Mouse (Mus musculus) C2C12 (cell line): ENCODE results near the gene Bcor. TPM values are rescaled to one million over a fixed set of nuclear protein-coding genes. Genes with fewer than 3 reads are reported as not detected.

ENCODE experiments used
- H3K27me3 ChIP-seq: one replicate; pipeline ENCODE4 v1.6.1; 2011; ENCODE audit not compliant: control insufficient read depth, insufficient read depth, insufficient read length
- H3K36me3 ChIP-seq: one replicate; pipeline ENCODE4 v1.6.1; 2011; ENCODE audit not compliant: control insufficient read depth, insufficient read depth
- H3K4me3 ChIP-seq: one replicate; pipeline ENCODE4 v1.5.1; 2011; ENCODE audit warnings: mild to moderate bottlenecking, control low read depth; ENCODE audit not compliant: poor library complexity, insufficient read depth, severe bottlenecking
- H3K79me2 ChIP-seq: one replicate; pipeline ENCODE4 v1.6.1; 2011; ENCODE audit not compliant: control insufficient read depth, insufficient read depth
- H3K79me3 ChIP-seq: one replicate; pipeline ENCODE4 v1.6.1; 2011; ENCODE audit warnings: low read depth, control low read depth
- H3ac ChIP-seq: one replicate; pipeline ENCODE3; 2011; ENCODE audit warnings: low read depth; ENCODE audit not compliant: control insufficient read depth, insufficient read length
- CEBPB ChIP-seq: IDR thresholded peaks from one replicate; pipeline ENCODE4 v1.6.1; 2011; ENCODE audit warnings: low read depth, mild to moderate bottlenecking, control low read depth, moderate library complexity
- CTCF ChIP-seq: IDR thresholded peaks from one replicate; pipeline ENCODE4 v1.5.1; 2011; ENCODE audit not compliant: control insufficient read depth, insufficient read depth, insufficient read length
- FOSL1 ChIP-seq: IDR thresholded peaks from one replicate; pipeline ENCODE4 v1.8.0; 2011; ENCODE audit warnings: mild to moderate bottlenecking, low read length; ENCODE audit not compliant: poor library complexity, insufficient read depth, severe bottlenecking
- MAX ChIP-seq: IDR thresholded peaks from one replicate; pipeline ENCODE4 v1.6.1; 2011; ENCODE audit warnings: mild to moderate bottlenecking, control low read depth
- MYOD1 ChIP-seq: IDR thresholded peaks from one replicate; pipeline ENCODE4 v1.6.1; 2011; ENCODE audit warnings: low read depth; ENCODE audit not compliant: control insufficient read depth, insufficient read length
- MYOG ChIP-seq: IDR thresholded peaks from one replicate; pipeline ENCODE4 v1.6.1; 2011; ENCODE audit not compliant: control insufficient read depth, insufficient read length; ENCODE audit errors: extremely low read depth
- USF1 ChIP-seq: IDR thresholded peaks from one replicate; pipeline ENCODE4 v1.6.1; 2011; ENCODE audit warnings: low read depth, mild to moderate bottlenecking, control low read depth, moderate library complexity
- long read RNA-seq, 2 experiments: library from polyadenylated mRNA; unstranded; transcript quantifications; one replicate each; pipeline ENCODE4 v2.0.0; 2019 to 2020
- polyA plus RNA-seq: library from polyadenylated mRNA; unstranded; fragments of >200 nt; fragmentation: generic; extraction: Trizol; gene quantifications from one replicate; pipeline ENCODE4 v1.2.1, GENCODE M21; 2012; ENCODE audit warnings: missing spikeins

Bcor gene
- 15.2 TPM for polyA plus RNA-seq
- long read RNA-seq, experiment 1, partial matches to known transcripts: 3 of 4 reads
- long read RNA-seq, experiment 1, other reads (novel, unspliced or antisense): 0 of 4 reads
- long read RNA-seq, experiment 2, full-length matches to known transcripts: 1 of 54 reads
- long read RNA-seq, experiment 2, partial matches to known transcripts: 37 of 54 reads
- long read RNA-seq, experiment 2, other reads (novel, unspliced or antisense): 16 of 54 reads

GRCm38 (mm10) chrX:12159981-12160656 is at the start of gene Bcor:
Gene Bcor, minus strand, starts transcription at chrX:12160355.
- H3K79me2 ChIP-seq: no peaks in the 10 kb centered on the region
- TF ChIP-seq FOSL1: no peak
- TF ChIP-seq CEBPB: no peak
- no peak for TF ChIP-seq MYOG
- TF ChIP-seq USF1: peak; percentile 19
- H3K4me3 ChIP-seq: no peak within 1 kb of the TSS
- no peaks in the 10 kb centered on the region for H3K36me3 ChIP-seq
- no peaks in the 10 kb centered on the region for H3K79me3 ChIP-seq
- H3ac ChIP-seq: peak within 1 kb of the TSS; percentile 57
- no peaks in the 10 kb centered on the region for H3K27me3 ChIP-seq

GRCm38 (mm10) chrX:12202951-12203350 is 42.8 kb upstream of the Bcor start:
- no peak overlapping the region for H3K4me3 ChIP-seq

GRCm38 (mm10) chrX:12201111-12201510 is 41.0 kb upstream of the Bcor start:
- no peak for TF ChIP-seq MYOG
- no peak for TF ChIP-seq CTCF
- no peak for TF ChIP-seq USF1
- no peak for TF ChIP-seq MAX
- TF ChIP-seq MYOD1: no peak
- Histone ChIP-seq H3K4me3 (no peak overlapping the region), H3K36me3 (no peaks in the 10 kb centered on the region), H3K79me2 (no peaks in the 10 kb centered on the region), H3ac (no peak overlapping the region), H3K27me3 (no peaks in the 10 kb centered on the region), H3K79me3 (no peaks in the 10 kb centered on the region)

More at GRCm38 (mm10) chrX:12202951-12203350, 42.8 kb upstream of the Bcor start:
- Histone ChIP-seq H3K27me3 (no peaks in the 10 kb centered on the region), H3K36me3 (no peaks in the 10 kb centered on the region), H3K79me3 (no peaks in the 10 kb centered on the region), H3ac (no peak overlapping the region), H3K79me2 (no peaks in the 10 kb centered on the region)
- no peak for TF ChIP-seq MAX

GRCm38 (mm10) chrX:12195234-12195919 is 35.2 kb upstream of the Bcor start:
- TF ChIP-seq CEBPB (no peak), USF1 (no peak), MAX (no peak), CTCF (no peak)
- no peaks in the 10 kb centered on the region for H3K27me3 ChIP-seq
- H3K79me3 ChIP-seq: no peaks in the 10 kb centered on the region
- H3K4me3 ChIP-seq: no peak overlapping the region
- no peak overlapping the region for H3ac ChIP-seq
- H3K79me2 ChIP-seq: no peaks in the 10 kb centered on the region
- no peaks in the 10 kb centered on the region for H3K36me3 ChIP-seq

GRCm38 (mm10) chrX:12192343-12192742 is 32.2 kb upstream of the Bcor start:
- Histone ChIP-seq H3K36me3 (no peaks in the 10 kb centered on the region), H3K27me3 (no peaks in the 10 kb centered on the region), H3K79me2 (no peaks in the 10 kb centered on the region), H3K4me3 (no peak overlapping the region), H3K79me3 (no peaks in the 10 kb centered on the region), H3ac (no peak overlapping the region)
- TF ChIP-seq MYOG (no peak), USF1 (no peak), MYOD1 (no peak), CEBPB (no peak), CTCF (no peak), FOSL1 (no peak), MAX (no peak)

- H3K79me3 ChIP-seq: no peaks in the 10 kb centered on the region
- TF ChIP-seq FOSL1: no peak
- no peak for TF ChIP-seq MYOG
- no peak for TF ChIP-seq USF1
- no peak for TF ChIP-seq CEBPB
- TF ChIP-seq CTCF: no peak
- no peak for TF ChIP-seq MAX
- no peak for TF ChIP-seq MYOD1
- no peaks in the 10 kb centered on the region for H3K27me3 ChIP-seq
- no peak overlapping the region for H3ac ChIP-seq
- no peaks in the 10 kb centered on the region for H3K36me3 ChIP-seq
- H3K4me3 ChIP-seq: no peak overlapping the region
- H3K79me2 ChIP-seq: no peaks in the 10 kb centered on the region
These were observed 29.4 kb upstream of the Bcor start for GRCm38 (mm10) chrX:12189511-12189910.
